Mouse (Mus musculus): ENCODE results near the gene Dnttip2. TPM values are rescaled to one million over a fixed set of nuclear protein-coding genes. Genes with fewer than 3 reads are reported as not detected.

The Dnttip2 gene
- polyA plus RNA-seq, 1 experiment from 2014 or later: 100 TPM

- peaks cover 23% of the 10 kb centered on the region for H3K4me1 ChIP-seq
- no peak overlapping the region for H3K4me3 ChIP-seq
- WGBS: 77% methylated on average over 10 of the region's 10 CpGs
- H3K36me3 ChIP-seq (replicated peaks): no peaks in the 10 kb centered on the region
- H3K9me3 ChIP-seq: no peaks in the 10 kb centered on the region
- DNase-seq (ENCODE audit: low spot score): no peak
- H3K27me3 ChIP-seq (replicated peaks; ENCODE audit: low read depth, poor library complexity, severe bottlenecking): peaks cover 17% of the 10 kb centered on the region
- no peak overlapping the region for H3K27ac ChIP-seq (replicated peaks)
Measured at GRCm38 (mm10) chr3:122312936-122313629, 38.9 kb downstream of the Dnttip2 start.

DNA sequence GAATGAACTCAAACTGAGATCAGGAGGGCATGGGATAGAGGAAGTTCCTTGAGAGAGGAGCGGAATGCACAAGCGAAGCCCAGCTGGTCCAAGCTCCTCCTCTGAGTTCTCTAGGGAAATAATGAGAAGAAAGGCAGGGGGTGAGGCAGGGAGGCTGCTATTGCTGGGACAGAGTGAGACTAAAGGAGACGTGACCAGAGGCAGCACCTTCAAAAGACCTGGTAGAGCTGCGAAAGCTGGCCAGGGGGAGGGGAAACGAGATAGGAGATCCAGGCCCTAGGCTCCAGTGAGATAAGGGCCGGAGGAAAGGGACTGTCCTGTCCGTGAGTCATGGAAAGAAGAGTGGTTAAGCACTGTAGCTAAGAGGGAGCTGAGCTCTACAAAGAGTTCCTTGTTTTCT is 39.7 kb downstream of the Dnttip2 start:
- Histone ChIP-seq H3K27ac (replicated peaks) (no peak overlapping the region), H3K36me3 (replicated peaks) (no peaks in the 10 kb centered on the region), H3K4me1 (peaks cover 23% of the 10 kb centered on the region), H3K27me3 (replicated peaks; ENCODE audit: low read depth, poor library complexity, severe bottlenecking) (peaks cover 10% of the 10 kb centered on the region), H3K9me3 (no peaks in the 10 kb centered on the region), H3K4me3 (no peak overlapping the region)
- whole genome bisulfite sequencing: 43% methylated on average over 7 of the region's 7 CpGs
- DNase-seq (ENCODE audit: low spot score): no peak

DNA sequence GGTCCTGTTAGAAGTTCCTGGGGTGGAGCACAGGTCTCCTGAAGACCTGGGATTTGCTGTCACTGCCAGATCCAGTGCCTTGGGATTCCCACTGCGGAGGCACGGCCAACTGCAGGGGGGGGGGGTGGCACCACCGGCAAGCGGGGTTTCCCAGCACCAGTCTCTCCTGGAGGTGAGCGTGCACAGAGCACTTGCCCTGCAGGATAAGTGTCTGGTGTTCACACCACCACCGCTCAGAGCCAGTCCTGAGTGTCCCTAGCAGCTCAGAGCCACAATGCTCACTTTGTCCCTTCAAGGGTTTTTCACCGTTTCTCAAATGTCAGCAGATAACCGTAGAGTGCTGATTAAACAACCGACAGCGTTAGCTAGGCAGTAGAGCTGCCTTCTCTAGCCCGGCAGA is 42.4 kb downstream of the Dnttip2 start:
- Histone ChIP-seq H3K27me3 (replicated peaks; ENCODE audit: low read depth, poor library complexity, severe bottlenecking) (peaks cover 6% of the 10 kb centered on the region; the same call in 1 of the 2 replicates), H3K4me3 (peak overlapping the region; percentile 25; the same call in 1 of the 2 replicates), H3K36me3 (replicated peaks) (no peaks in the 10 kb centered on the region), H3K4me1 (peaks cover 26% of the 10 kb centered on the region), H3K9me3 (no peaks in the 10 kb centered on the region), H3K27ac (replicated peaks) (no peak overlapping the region; the same call in 1 of the 2 replicates)
- WGBS: 16% methylated on average over 11 of the region's 11 CpGs
- peak; percentile 47 for DNase-seq (ENCODE audit: low spot score)

DNA sequence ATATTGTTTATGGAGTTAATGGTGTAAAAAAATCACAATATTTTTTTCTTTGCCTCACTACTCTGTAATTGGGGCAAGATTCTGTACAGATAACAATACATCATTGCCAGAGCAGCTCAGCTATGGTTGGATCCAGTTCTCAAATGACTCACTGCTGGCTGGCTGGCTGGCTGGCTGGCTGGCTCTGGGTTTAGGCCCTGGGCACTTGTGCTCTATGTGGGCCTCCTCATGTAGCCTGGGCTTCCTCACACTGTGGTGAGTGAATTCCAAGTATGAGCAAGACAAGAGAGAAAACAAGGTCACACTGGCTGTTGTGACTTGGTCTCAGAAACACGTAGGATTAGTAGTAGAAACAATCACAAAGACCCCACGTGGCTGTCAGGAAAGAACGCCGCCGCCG is 43.2 kb downstream of the Dnttip2 start:
- no peak overlapping the region for H3K4me3 ChIP-seq
- no peak overlapping the region for H3K27ac ChIP-seq (replicated peaks)
- 87% methylated on average over 6 of the region's 6 CpGs for WGBS
- no peaks in the 10 kb centered on the region for H3K9me3 ChIP-seq
- no peak for DNase-seq (ENCODE audit: low spot score)
- peaks cover 33% of the 10 kb centered on the region for H3K4me1 ChIP-seq
- no peaks in the 10 kb centered on the region for H3K36me3 ChIP-seq (replicated peaks)
- peaks cover 6% of the 10 kb centered on the region; the same call in 1 of the 2 replicates for H3K27me3 ChIP-seq (replicated peaks; ENCODE audit: low read depth, poor library complexity, severe bottlenecking)

DNA sequence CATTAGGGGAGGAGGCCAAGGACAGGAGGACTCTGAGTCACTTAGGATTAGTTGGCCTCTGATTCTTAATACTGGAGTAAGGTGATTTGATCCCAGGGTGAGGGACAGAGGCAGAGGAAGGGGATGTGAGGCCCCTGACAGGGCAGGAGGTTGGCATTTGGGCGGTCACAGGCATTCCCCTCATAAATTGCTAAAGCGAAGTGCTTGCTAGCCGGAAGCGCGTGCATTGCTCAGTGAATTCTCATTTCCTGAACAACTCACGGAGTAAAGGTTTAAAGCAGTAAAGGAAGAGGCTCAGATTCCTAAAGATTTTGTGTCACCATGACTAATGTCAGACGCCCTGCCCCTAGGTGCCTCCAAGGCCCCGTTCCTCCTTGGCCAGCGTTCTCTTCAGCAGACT is 48.0 kb downstream of the Dnttip2 start:
- H3K4me3 ChIP-seq: no peak overlapping the region
- H3K27me3 ChIP-seq (replicated peaks; ENCODE audit: low read depth, poor library complexity, severe bottlenecking): no peaks in the 10 kb centered on the region
- no peak for DNase-seq (ENCODE audit: low spot score)
- no peaks in the 10 kb centered on the region for H3K36me3 ChIP-seq (replicated peaks)
- H3K27ac ChIP-seq (replicated peaks): no peak overlapping the region
- H3K4me1 ChIP-seq: peaks cover 23% of the 10 kb centered on the region
- 70% methylated on average over 9 of the region's 9 CpGs for WGBS
- H3K9me3 ChIP-seq: no peaks in the 10 kb centered on the region

DNA sequence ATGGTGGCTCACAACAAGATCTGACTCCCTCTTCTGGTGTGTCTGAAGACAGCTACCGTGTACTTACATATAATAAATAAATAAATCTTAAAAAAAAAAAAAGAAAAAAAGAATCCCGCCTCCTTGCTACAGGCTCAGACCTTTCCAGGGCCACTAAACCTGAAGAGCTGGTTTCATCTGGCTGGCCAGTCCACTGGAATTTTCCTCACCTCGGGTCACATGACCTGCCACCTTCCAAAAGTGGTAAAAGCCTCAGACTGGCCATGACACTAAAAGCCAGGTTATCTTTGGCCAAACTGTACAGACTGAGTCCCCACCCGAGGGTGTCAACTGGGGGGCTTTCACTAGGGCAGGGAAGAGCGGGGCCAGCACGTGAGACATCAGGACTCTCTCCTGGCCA is 49.7 kb downstream of the Dnttip2 start:
- H3K4me1 ChIP-seq: peaks cover 23% of the 10 kb centered on the region
- H3K9me3 ChIP-seq: no peaks in the 10 kb centered on the region
- WGBS: 89% methylated on average over 6 of the region's 6 CpGs
- DNase-seq (ENCODE audit: low spot score): no peak
- no peaks in the 10 kb centered on the region for H3K36me3 ChIP-seq (replicated peaks)
- H3K27me3 ChIP-seq (replicated peaks; ENCODE audit: low read depth, poor library complexity, severe bottlenecking): no peaks in the 10 kb centered on the region
- H3K27ac ChIP-seq (replicated peaks): no peak overlapping the region
- H3K4me3 ChIP-seq: no peak overlapping the region

DNA sequence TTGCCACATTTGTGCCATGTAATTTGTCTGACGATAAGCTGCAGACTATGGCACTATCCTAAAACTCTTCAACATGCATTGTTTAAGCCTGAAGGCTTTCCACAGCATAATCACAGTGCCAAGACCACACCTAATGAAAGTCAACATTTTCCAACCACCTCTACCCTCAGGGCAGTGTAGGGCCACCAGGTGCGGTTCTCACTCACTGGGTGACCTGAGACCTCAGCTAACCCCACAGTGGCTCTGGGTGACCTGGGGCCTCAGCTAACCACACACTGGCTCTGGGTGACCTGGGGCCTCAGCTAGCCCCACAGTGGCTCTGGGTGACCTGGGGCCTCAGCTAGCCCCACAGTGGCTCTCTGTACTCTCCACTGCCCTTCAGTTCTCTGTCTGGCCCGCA is 50.3 kb downstream of the Dnttip2 start:
- Histone ChIP-seq H3K36me3 (replicated peaks) (no peaks in the 10 kb centered on the region), H3K9me3 (no peaks in the 10 kb centered on the region), H3K27ac (replicated peaks) (no peak overlapping the region), H3K4me3 (no peak overlapping the region), H3K4me1 (peaks cover 23% of the 10 kb centered on the region), H3K27me3 (replicated peaks; ENCODE audit: low read depth, poor library complexity, severe bottlenecking) (no peaks in the 10 kb centered on the region)
- WGBS: 80% methylated on average over 3 of the region's 3 CpGs
- DNase-seq (ENCODE audit: low spot score): no peak

DNA sequence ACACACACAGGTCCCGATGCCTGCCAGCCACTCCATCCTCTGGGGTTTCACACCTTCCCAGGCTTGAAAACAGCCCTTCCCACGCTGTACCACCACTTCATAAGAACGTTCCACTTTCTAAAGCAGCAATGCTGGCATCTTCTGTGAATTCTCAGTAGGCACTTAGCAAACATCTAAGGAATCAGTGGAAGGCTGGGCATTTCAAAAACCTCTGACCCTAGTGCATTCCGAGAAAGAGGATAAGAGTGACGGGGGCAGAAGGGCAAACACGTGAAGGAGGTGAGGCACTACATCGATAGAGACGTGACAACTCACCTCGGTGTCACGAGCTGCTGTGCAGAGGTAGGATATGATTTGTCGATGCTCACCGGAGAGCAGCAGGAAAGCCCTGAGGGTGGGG is 56.3 kb downstream of the Dnttip2 start:
- H3K36me3 ChIP-seq (replicated peaks): no peaks in the 10 kb centered on the region
- H3K27ac ChIP-seq (replicated peaks): no peak overlapping the region
- H3K9me3 ChIP-seq: no peaks in the 10 kb centered on the region
- DNase-seq (ENCODE audit: low spot score): no peak
- H3K4me1 ChIP-seq: peaks cover 25% of the 10 kb centered on the region
- peaks cover 21% of the 10 kb centered on the region for H3K27me3 ChIP-seq (replicated peaks; ENCODE audit: low read depth, poor library complexity, severe bottlenecking)
- WGBS: 73% methylated on average over 12 of the region's 12 CpGs
- H3K4me3 ChIP-seq: no peak overlapping the region

DNA sequence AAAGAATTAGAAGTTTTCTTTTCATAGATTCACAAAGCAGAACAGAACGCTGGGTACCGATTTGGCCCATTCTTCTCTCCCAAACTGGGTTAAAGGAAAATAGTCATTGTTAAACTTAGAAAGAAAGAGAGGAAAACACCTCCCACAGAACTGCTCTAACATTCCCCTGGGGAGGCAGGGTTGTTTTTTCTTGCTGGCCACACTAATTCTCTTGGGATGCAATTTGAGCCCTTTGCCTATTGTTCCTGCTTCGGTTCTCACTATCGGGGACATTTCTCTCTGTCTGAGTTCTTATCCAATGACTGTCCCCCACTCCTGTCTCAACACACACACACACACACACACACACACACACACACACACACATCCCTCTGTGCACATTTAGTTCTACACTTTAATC is 59.3 kb downstream of the Dnttip2 start:
- peak overlapping the region; percentile 54; the same call in 1 of the 2 replicates for H3K27ac ChIP-seq (replicated peaks)
- DNase-seq (ENCODE audit: low spot score): no peak

DNA sequence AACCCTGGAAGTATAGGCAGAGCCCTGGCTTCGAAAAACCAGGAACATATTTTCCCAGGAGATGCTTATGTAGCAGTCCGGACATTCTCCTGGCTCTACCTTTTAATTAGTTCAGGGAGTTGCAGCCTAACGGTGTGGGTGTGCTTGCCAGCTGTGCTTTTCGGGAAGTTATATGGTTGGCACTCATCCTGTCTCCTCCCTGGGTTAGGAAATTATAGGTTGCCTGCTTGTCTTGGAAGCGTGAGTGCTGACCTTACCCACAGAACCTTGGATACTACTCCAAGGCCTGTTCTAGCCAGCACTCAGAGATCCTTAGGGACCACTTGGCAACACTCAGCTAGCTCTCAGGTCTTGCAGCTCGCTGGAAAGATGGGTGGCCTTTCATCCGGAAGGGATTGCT is 59.7 kb downstream of the Dnttip2 start:
- Histone ChIP-seq H3K27me3 (replicated peaks; ENCODE audit: low read depth, poor library complexity, severe bottlenecking) (peaks cover 21% of the 10 kb centered on the region), H3K27ac (replicated peaks) (peak overlapping the region; percentile 54), H3K4me3 (no peak overlapping the region), H3K4me1 (peaks cover 25% of the 10 kb centered on the region), H3K9me3 (no peaks in the 10 kb centered on the region), H3K36me3 (replicated peaks) (no peaks in the 10 kb centered on the region)
- no peak for DNase-seq (ENCODE audit: low spot score)
- WGBS: 51% methylated on average over 7 of the region's 7 CpGs

More for the DNA sequence above, 59.3 kb downstream of the Dnttip2 start:
- 29% methylated on average over 4 of the region's 4 CpGs for WGBS
- Histone ChIP-seq H3K4me3 (no peak overlapping the region), H3K9me3 (no peaks in the 10 kb centered on the region), H3K27me3 (replicated peaks; ENCODE audit: low read depth, poor library complexity, severe bottlenecking) (peaks cover 21% of the 10 kb centered on the region), H3K4me1 (peaks cover 25% of the 10 kb centered on the region), H3K36me3 (replicated peaks) (no peaks in the 10 kb centered on the region)

- Histone ChIP-seq H3K9me3 (no peaks in the 10 kb centered on the region), H3K36me3 (replicated peaks) (no peaks in the 10 kb centered on the region), H3K4me1 (peaks cover 25% of the 10 kb centered on the region), H3K4me3 (no peak overlapping the region), H3K27ac (replicated peaks) (peak overlapping the region; percentile 54), H3K27me3 (replicated peaks; ENCODE audit: low read depth, poor library complexity, severe bottlenecking) (peaks cover 21% of the 10 kb centered on the region)
- DNase-seq (ENCODE audit: low spot score): peak; percentile 34
- 63% methylated on average over 7 of the region's 7 CpGs for WGBS
Measured at GRCm38 (mm10) chr3:122334375-122334774, 60.2 kb downstream of the Dnttip2 start.

Data from embryonic facial prominence, embryonic 10.5 days (tissue).